Mouse (Mus musculus): ENCODE data around the gene Sox5. TPM values are rescaled to one million over a fixed set of nuclear protein-coding genes. Genes with fewer than 3 reads are reported as not detected.
A peak's percentile ranks its signal among the peaks of the same experiment; 100 is the strongest.

The Sox5 gene
- total RNA-seq, 2 experiments from 2014 or later = 39.5 to 48.8 TPM

- DNase-seq (ENCODE audit: low spot score in 2 of 2) = no peak
Measured at GRCm38 (mm10) chr6:144664765-144665164, 117.0 kb downstream of the Sox5 start.

DNA sequence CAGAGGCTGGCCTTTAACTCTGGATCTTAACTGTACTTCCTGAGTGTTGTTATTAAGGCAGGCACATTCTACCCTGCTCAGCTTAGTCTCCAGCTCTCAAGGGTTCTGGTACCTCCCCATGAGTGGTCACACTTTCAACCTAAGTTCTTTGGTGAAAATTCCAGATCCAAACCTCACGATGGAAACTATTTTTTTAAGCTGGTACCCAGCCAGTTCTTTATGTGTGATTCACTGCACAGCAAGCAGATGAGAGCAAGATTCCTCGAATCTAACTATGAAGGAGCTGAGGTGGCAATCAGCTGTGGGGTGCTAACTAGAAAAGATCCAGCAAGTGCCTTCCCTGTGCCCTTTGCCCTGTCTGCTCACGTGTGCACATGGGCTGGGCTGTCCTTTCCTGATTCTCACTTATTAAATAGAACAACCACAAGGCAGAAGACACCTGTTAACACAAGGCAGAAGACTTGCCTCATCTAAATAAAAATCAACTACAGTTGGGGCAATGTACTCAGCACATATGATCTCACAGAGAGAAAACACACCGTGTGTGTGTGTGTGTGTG lies 118.2 kb downstream of the Sox5 start:
- DNase-seq (ENCODE audit: low spot score in 2 of 2) = no peak

DNA sequence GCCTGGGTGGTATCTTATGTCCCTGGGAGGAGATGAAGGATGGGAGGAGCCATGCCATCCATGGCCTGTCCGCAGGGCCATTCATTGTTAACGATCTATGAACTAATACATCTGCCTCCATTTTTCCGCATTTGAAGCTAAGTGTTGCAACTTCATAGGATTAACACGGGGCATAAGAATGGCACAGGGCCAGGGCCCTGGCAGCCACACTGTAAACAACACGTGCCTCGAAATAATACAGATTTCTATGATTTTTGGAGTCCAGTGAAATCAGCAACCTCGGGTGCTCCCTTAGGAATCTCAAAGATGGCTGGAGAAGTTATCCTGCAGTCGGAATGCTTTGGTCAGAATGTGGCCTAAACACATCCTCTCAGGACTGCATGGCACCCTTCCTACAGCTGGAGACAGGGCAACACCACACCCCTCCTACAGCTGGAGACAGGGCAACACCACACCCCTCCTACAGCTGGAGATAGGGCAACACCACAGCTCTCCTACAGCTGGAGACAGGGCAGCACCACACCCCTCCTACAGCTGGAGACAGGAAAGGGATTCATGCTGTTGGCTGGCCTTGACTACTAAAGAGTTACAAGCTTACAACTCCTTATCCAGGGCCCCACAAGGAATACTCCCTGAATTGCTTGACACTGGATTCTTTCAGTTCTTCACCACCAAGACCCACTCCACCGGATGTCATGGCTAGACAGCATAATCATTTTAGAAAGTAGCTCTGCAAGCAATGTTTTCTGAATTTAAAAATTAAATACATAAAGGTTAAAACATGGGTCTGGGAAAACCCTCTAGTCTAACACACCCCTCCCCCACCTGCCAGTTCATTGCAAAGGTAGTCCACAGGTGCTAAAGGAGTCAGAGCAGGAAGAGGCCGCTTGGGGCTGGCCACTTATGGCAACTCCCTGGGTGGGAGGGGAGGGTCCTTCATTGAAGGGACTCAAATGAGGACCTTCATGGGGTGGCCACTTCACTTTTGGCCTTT lies 122.4 kb downstream of the Sox5 start:
- DNase-seq (ENCODE audit: low spot score in 2 of 2) = no peak

- no peak for DNase-seq (ENCODE audit: low spot score in 2 of 2)
Measured at GRCm38 (mm10) chr6:144652876-144653275, 128.9 kb downstream of the Sox5 start.

DNA sequence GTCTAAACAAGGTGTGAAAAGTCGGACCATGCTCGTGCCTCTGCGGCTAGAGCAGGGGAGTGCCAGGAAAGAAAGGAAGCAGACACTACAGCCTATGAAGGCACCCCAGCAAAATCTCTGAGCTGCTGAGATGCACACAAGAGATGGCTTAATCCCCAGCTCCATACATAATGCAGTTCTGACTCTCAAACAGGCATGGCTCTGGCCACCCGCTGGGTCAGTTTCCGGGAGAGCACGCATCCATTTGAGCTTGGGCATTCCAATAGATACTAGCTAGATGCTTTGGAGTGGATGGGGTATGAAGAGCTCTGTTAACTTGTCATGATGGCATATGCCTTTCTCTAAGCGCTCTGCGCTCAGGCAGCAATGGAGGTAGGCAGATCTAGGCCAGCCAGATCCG lies 132.9 kb downstream of the Sox5 start:
- no peak for DNase-seq (ENCODE audit: low spot score in 2 of 2)

- no peak for DNase-seq (ENCODE audit: low spot score in 2 of 2)
Measured at GRCm38 (mm10) chr6:144648124-144648591, 133.6 kb downstream of the Sox5 start.

GRCm38 (mm10) chr6:144646331-144646730 lies 135.4 kb downstream of the Sox5 start:
- no peak for DNase-seq (ENCODE audit: low spot score in 2 of 2)

DNA sequence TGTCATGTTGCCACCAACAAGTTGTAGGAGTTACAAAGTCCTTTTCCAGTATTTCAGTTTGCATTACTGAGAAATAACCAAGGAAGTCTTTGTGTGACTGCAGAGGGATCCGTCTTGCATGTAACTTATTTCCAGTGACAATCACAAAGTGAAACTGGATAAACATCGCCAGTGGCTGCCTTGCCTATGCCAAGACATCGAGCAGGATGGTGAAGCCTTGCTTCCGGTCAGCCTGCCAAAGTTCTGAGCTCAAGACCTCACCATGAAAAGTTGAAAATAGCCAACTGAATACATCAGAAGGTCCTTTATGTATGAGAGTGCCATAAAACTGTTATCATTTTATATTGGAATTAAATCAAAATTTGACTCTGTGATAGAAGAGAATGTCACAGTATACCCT lies 136.0 kb downstream of the Sox5 start:
- no peak for DNase-seq (ENCODE audit: low spot score in 2 of 2)

DNA sequence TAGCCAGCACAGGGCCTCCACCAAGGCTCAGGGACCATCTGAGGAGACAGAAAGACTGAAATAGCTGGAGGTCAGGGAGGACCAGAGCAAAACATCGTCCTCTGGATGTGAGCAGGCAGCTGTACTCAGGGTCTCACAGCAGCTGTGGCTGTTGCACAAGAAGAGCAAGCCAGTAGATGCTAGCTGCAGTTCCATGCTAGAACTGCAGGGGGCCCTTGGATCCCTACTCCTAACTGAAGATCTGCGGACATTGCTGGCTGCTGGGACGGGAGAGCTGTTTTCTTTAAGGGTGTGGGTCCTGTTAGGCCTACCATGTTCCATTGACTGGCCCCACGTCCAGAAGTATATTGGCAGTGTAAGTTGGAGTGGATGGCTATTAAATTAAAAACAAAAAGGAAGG lies 137.1 kb downstream of the Sox5 start:
- no peak for DNase-seq (ENCODE audit: low spot score in 2 of 2)

- no peak for DNase-seq (ENCODE audit: low spot score in 2 of 2)
Measured at GRCm38 (mm10) chr6:144643601-144644000, 138.2 kb downstream of the Sox5 start.

GRCm38 (mm10) chr6:144641888-144642287 lies 139.9 kb downstream of the Sox5 start:
- no peak for DNase-seq (ENCODE audit: low spot score in 2 of 2)

DNA sequence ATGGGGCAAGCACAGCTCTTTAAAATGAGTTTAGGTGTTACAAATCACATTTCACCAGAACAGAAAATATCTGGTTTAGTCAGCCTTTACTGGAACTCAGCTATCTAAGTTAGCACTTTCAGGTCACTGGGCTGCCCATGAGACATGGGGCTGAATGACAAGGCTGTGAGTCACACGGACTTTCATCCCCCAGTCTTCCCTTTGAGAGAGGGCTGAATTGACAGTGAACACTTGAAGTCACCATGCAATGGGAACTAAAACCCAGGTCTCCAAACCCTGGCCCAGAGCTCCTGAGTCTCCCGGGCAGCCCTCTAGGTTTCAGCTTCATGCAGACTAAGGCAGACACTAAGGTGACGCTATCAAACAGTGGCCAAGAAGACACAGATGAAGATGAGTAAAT lies 141.2 kb downstream of the Sox5 start:
- DNase-seq (ENCODE audit: low spot score in 2 of 2) = no peak

DNA sequence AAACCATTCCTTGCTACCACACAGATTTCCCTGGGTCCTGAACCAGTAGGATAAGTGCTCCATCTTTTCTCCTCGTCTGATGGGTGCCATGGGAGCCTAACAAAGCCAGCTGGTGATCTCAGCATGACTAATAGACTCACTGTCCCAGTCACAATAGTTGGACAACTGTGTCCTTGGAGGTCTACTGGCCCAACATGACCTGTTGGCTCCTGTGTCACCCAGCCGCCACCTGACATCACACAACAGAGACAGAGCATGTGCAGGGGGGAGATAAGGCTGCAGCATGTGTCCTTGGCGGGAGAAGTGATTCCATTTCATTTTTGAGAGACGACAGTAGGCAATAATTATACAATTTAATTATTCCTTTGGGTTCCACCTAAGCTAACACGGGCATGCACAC lies 143.2 kb downstream of the Sox5 start:
- DNase-seq (ENCODE audit: low spot score in 2 of 2) = no peak

DNA sequence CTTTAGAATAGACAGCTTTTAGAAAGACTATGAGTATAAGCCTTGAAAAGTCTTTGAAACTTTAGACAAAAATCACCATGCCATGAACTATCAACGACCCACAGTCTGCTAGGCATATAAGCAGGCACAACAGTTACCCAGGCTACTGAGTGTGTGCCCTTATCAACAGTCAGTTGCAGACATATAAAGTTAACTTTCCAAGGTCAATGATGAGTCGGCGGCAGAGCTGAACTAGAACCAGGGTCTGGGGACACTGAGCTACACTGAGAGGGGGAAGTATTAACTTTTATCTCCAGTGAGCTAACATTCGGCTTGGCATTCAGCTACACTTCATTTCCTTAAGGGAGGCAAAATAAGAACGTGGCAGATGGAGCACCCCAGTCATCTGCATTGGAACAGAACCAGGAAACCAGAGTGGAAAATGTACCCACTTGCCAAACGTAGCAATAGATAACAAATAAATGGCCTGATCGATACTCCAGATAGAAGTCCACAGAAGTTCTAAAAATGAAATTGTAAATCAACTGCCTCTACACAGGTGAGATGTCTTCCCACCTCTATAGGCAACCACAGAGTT lies 154.2 kb downstream of the Sox5 start:
- DNase-seq (ENCODE audit: low spot score in 2 of 2) = peak in 1 of 2 experiments; percentile 44

DNA sequence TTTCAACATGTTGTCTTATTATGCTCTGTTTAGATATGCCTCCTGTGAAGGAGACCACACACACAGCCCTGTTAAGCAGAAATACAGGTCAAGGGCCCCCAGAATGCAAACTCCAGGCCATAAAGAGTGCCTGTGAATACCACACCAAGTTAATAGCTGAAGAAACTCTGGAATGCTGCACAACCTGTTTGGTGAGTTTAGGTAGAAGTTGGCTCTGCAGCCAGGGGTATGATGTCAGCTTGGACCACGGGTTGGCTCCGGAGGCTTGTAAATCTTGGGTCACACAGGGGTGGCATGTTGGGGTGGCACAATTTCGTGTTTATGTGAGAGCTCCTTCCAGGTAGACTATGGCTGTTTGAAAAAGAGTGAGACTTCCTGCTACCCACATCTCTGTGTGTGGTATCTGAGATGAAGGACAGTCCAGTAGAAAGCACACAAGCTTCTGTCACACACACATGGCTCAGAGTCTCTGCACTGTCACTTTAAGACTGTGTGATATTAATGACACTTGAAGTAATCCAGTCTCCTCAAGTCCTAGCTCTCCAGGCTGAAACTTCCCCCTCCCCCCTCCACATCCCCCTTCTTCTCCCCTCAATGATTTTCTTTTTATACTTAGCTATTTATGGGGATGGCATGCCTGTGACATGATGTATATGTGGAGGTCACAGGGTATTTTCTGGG lies 160.5 kb downstream of the Sox5 start:
- no peak for DNase-seq (ENCODE audit: low spot score in 2 of 2)

- peak in 1 of 2 experiments; percentile 20 for DNase-seq (ENCODE audit: low spot score in 2 of 2)
Measured at GRCm38 (mm10) chr6:144611383-144611791, 170.4 kb downstream of the Sox5 start.

DNA sequence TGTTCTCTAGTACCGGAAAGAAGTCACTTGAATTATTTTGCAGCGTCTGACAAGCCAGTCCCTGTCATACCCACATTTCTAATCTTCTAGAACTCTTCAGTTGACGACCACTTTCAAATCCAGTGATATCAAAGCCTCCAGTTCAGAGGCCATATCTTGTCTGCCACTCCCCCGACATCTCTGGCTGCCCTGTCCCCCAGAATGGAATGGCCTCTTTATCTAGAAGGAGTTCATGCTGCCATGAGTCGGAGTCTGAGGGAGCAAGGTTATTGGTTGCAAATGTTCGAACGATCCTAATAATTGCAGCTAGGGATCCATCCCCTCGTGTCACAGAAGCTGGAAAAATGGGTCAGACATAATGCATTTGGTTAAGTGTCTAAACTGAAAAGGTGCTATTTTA lies 170.9 kb downstream of the Sox5 start:
- no peak for DNase-seq (ENCODE audit: low spot score in 2 of 2)

- DNase-seq (ENCODE audit: low spot score in 2 of 2) = no peak
Measured at GRCm38 (mm10) chr6:144602883-144603282, 178.9 kb downstream of the Sox5 start.

DNA sequence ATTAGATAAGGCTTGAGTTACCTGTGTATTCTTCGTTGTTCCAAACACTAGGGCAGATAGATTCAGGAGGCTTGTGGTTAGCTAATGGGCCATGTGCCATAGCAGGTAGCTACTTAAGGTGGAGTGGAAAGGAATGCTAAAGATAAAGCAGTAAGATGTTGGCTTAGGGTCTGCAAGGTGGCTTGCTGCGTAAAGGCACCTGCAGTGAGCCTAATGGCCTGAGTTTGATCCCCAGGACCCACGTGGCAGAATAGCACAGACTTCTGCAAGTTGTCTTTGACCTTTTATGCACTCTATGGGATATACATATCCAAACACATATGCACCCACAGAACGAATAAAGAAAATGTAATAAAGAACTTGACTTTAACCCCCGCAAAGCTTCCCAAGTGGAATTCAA lies 181.4 kb downstream of the Sox5 start:
- DNase-seq (ENCODE audit: low spot score in 2 of 2) = no peak

DNA sequence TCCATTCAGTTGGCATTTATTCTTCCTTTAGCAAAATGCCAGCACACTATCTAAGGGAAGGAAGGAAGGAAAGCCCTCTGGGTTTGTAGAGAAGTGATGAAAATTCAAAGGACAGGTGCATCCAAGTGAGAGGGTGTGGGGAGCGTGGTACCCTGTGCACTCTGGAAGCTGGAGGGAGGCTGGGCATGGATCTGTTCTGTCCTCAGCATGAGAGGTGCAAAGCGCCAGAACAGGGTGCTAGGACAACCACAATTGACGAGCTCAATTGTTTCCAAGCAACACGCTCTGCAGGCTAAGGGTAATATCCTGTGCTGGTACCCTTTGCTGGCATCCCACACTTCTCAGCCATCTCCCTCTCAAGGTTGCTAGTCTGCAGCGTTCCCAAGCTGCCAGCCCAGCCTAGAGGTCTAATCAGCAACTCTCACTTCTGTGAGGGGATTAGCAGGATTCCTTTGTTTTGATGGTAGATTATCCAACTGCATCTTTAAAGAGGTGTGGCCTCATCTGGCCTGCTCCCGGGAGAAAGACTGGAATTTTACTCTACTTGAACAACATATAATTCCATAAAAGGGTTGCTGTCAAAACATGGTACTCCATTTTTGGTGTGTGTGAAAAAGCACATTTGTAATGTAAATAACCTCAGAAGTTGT lies 183.3 kb downstream of the Sox5 start:
- peak in 1 of 2 experiments; percentile 9 for DNase-seq (ENCODE audit: low spot score in 2 of 2)
